Mouse (Mus musculus) A20 (cell line): ENCODE data around the gene Zfp629.
"Not testable (repeated sequence)": the region's sequence is repeated elsewhere in the genome, so short reads cannot be mapped to it uniquely, and the experiment has no call there.

Experiments used
- DNase-seq: peaks from one replicate; pipeline ENCODE4 v3.0.0-alpha.2; 2011; ENCODE audit warnings: low read depth, low spot score

Gene Zfp629

DNA sequence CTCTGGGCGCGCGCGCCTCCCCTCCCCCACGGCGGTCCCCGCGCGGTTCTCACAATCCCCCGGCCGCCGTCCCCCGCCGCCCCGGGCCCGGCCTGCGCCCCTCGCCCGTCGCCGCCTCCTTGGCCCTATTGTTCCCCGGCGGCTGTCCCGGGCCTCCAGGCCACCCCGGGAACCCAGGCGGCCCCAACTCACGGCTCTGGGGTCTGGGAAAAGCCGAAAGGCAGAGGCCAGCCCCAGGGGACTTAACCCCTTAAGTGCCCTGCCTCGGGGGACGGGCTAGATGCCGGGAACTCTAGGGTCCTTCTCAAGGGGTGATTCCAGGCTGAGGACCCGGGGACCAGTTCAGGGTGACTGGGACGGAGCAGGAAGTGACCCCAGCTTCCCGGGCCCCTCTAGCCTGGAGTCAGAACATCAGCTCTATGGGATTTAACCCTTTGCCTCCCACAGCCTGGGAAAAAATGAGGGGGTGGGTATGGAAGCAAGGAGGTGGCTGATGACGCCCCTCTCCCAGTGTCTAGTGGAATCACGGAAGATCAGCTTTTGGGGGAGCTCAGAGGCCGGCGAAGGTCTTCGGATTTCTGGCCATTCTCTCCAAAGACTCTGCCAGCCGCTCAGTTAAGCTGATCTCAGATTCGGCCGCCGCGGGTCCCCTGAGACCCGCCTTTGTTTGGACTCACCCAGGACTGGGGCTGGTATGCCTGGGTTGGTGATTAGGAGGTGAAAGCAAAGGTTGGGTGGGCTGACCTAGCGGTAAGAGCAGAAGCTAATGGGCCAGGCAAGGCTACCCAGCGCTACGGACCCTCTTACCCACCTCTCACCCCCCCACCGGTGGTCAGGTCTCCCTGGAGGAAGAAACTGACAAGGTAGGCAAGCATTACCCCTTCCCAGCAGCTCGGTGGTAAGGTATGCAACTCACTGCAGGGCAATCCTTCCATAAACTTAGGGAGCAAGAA lies at the start of gene Zfp629:
Zfp629 (minus strand) TSS at position 907 of the 953 bp plus-strand sequence.
- DNase-seq, result peak; percentile 73

DNA sequence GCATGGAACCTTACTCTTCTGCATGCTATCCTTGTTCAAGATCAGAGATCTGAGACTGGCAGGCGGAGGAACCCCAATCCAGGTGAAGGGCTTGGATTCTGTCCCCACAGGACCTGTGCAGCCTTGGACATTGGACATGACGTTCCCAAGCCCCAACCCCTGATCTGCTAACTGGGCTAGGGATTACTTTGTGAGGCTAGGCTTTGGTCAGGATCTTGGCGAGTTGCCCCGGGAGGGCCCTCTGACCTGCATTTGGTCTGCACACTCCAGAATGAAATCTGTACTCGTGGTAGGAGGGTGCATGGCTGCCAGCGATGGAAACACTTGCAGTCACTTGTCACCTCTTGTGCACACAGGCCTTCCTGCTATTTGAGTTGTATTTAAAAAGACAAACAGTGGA lies 47.3 kb upstream of the Zfp629 start:
- DNase-seq, result no peak

DNA sequence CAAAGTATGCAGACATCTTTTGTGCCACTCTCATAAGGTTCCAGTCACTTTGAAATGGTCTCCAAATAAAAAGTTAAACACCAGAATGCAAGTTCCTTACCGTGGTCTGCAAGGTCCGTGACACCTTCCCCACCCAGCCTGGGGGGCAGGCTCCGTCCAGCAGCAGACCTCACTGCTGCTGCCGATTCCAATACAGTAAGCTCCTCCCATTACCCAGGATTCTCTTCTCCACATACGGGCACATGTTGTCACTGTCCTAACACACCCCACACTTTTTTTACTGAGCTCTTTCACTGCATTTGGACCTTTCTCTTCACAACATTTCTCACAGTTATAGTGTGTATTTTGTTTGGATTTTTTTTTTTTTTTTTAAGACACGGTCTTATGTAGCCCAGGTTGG lies 46.2 kb upstream of the Zfp629 start:
- peak; percentile 74 for DNase-seq

DNA sequence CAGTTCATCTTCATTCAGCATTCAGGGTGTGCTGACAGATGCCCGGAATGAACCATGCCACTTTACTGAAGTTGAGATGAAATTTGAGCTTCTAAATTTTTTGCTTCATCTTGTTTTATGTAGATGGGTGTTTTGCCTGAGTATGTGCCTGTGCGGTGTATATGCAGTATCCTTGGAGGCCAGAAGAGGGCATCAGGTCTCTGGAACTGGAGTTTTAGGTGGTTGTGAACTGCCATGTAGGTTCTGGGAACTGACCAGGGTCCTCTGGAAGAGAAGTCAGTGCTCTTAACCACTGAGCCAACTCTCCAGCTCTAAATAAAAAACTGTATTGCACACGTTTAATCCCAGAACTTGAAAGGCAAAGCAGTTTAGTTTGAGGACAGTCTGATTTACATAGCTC lies 45.3 kb upstream of the Zfp629 start:
- peak; percentile 56 for DNase-seq

DNA sequence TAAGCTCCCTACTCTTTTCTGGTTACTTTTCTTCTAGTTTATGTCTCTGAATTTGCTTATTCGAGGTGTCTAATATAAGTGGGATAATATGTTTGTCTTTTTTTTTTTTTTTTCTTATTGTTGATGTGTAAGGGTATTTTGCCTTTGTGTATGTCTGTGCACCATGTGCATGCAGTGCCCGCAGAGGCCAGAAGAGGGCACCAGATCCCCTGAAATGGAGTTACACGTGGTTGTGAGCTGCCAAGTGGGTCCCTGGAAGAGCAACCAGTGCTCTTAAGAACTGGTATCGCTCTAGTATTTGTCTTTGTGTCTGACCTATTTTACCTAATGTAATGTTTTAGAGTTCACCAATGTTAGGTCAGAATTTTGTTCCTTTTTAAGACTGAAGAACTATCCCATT lies 41.3 kb upstream of the Zfp629 start:
- DNase-seq, result peak; percentile 82

DNA sequence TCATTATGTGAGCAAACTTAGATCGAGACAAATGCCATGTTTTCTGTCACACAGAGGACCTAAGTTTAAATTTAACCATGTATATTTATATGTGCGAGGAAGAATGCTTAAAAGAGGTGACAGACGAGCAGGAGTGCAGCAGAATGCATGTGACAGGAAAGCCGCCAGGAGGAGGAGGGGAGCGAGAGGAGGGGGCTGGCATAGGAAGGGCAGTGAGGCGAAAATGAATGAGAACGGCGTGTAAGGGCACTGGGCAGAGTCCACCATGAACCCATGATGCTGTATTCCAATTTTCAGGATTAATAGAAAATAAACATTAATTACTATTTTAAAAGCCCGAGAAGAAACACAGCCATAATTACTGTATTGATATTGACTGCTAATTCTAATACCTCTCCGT lies 38.7 kb upstream of the Zfp629 start:
- no peak for DNase-seq

DNA sequence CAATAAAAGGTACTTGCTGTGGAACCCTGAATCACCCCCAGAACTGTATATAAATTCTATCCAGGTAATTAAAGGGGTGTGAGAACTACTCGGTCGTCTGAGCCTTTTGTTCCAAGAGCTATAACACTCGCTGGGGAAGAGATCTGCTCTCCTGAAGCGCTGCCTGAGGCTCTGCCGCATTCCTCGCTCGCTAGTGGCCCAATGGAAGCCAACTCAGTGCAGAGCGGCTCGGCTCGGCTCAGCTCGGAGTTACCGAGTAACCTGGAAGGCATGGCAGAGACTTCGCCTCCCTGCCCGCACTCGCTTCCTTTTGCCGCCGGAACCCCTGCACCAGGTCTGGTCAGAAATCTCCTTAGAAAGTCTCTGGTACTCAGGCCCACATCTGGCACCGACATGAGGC lies 36.5 kb upstream of the Zfp629 start:
- DNase-seq, result no peak

DNA sequence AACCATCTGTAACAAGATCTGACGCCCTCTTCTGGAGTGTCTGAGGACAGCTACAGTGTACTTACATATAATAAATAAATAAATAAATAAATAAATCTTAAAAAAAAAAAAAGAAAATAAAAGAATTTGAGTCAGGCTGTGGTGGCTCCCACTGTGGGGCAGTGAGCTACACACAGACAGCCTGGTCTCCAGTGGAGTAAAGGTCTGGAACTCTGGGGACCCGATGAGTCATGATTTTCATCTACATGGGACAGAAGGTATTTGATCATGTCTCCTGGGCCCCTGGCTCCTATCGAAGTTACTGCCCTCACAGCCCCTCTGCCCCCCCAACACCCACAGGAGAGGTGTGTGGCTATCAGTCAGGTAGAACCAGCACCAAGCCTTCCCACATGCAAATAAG lies 36.0 kb upstream of the Zfp629 start:
- DNase-seq, result no peak

DNA sequence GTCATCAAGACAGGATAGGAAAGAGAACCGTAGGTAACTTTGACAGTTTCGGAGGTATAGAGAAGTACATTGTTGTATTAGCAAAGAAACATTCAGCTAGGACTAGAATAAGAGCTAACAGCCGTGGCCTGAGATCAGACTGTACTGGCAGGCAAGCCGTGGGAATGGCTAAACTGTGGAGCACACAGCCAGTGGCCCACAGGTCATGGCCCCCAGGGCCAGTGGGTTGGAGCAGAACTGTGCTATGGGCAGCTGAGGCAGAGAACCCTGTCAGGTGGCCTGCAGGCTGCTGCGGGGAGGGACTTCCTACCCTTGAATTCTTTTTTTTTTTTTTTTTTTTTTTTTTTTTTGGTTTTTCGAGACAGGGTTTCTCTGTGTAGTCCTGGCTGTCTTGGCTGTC lies 33.6 kb upstream of the Zfp629 start:
- no peak for DNase-seq

DNA sequence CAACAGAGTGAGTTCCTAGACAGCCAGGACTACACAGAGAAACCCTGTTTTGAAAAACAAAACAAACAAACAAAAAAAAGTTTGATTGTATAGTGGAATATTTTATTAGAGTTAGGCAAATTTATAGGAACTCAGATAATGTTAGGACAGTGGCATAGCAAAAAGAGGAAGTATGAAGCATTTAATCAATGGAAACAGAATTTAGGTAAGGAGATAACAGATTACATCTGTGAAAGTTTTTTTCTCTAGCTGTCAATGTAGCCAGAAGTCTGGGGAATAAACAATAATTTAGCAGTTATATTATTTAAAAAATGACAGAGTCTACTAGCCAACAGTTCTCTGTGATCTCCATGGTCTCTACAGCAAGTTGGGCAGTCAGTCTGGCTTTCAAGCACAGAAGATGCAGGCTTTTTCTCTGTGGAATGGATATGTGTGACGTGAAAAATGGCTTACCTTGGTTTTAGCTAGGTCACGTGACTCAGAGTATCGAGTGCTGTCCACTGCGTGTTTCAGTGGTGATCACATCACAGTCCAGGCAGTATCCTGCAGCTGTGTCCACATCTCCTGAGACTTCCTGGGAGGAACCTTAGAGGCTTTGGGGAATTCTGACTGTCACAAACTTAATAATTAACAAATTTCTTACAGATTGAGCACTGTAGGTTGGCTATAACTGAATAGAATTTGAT lies 33.1 kb upstream of the Zfp629 start:
- no peak for DNase-seq

DNA sequence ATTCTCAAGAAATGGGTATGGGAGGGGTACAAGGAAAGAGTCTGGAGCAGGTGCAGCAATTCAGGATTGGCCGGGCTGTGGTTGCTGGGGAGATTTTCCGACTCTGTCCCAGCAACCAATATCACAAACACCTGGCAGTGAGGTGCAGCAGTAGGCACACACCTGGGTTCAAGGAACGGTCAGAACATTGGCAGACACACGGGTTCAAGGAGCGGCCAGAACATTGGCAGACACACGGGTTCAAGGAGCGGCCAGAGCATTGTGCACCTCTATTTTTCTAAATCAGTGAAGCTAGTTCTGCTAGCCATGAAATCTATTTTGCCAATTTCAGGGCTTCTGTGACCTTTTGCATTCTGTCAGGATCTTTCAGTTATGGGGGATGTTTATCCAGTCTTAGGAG lies 32.0 kb upstream of the Zfp629 start:
- not testable (repeated sequence) for DNase-seq

DNA sequence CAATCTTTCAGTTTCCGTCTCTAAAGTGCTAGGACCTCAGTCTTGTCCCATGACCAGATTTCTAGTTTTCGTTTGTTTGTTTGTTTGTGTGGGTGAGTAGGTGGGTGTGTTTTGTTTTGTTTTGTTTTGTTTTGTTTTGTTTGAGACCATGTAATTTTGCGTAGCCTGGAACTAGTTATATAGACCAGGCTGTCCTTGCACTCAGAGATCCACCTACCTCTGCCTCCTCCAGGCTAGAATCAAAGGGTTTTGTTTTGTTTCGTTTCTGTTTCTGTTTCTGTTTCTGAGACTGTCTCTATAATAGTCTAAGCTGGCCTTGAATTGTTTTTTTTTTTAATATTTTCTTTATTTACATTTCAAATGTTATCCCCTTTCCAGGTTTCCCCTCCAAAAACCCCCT lies 30.8 kb upstream of the Zfp629 start:
- DNase-seq, result peak; percentile 37

DNA sequence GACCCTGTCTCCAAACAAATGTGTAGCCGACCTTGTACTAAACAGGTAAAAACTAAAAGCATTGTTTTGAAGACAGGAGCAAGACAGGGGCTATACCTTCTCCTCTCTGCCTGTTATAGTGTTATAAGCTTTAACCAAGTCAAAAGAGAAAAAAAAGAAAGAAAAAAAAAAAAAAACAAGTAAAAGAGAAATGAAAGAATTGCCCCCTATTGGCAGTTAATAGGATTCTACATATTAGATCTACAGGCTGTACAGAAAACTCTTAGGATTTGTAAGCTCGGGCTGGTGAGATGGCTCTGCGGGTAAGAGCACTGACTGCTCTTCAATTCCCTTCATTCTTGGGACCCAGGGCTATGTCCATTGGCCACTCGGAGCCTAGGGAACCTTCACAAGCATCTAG lies 26.7 kb upstream of the Zfp629 start:
- no peak for DNase-seq

DNA sequence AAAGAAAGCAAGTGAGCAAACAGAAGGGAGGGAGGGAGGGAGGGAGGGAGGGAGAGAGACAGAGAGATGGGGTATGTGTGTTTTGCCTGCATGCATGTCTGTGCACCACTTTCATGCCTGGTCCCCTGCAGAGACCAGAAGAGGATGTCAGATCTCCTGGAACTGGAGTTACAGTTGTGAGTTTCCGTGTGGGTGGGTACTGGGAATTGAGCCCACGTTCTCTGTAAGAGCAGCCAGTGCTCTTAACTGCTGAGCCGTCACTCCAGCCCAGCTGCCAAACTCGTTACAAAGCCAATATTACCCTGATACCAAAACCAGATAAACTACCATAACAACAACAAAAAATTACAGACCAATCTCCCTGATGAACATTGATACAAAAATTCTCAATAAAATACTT lies 25.7 kb upstream of the Zfp629 start:
- DNase-seq, result no peak

DNA sequence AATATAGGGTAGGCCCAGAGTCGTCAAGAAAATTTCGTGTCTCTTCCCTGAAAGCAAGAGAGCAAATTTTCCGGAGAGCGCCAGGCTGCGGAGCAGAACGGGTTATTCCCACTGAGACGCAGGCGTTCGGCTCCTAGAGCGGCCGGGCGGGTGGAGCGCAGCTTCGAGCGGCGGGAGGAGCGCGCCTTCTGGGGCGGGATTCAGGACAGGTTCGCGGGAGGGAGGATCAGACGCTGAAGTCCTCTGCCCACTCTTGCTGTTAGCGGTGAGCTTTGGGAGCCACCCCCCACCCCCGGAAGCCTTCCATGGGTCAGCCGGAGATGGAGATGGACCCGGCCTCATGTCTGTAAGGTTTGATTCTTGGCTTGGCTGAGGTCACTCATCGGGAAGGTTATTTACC lies 21.4 kb upstream of the Zfp629 start:
- no peak for DNase-seq

DNA sequence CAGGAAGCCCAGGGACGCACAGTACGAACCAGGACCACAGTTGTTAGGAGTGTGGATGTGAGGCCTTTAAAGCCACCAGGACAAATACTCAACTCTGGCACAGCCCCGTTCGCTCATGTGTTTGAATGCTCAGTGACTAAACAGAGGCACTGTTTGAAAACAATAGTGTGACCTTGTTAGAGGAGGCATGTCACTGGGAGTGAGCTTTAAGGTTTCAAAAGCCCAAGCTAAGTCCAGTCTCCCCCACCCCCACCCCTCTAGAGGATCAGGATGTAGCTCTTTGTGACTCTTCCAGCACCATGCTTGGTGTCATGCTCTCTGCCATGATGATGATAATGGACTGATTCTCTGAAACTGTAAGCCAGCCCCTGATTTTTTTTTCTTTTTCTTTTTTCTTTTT lies 15.8 kb upstream of the Zfp629 start:
- DNase-seq, result no peak

DNA sequence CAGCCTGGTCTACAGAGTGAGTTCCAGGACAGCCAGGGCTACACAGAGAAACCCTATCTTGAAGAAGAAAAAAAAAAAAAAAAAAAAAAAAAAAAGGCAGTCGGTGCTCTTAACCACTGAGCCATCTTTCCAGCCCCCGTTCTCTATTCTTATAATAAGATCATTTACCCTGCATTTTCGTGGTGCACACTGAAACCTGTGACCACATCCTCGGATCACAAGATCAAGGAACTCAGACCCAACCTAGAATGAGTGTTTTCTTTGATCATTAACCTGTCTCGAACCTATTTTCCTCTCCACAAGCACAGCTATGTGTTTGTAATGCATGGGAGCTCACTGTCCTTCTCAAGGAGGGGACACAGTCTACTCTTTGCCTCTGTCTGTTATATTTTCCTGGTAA lies 13.0 kb upstream of the Zfp629 start:
- DNase-seq, result no peak

DNA sequence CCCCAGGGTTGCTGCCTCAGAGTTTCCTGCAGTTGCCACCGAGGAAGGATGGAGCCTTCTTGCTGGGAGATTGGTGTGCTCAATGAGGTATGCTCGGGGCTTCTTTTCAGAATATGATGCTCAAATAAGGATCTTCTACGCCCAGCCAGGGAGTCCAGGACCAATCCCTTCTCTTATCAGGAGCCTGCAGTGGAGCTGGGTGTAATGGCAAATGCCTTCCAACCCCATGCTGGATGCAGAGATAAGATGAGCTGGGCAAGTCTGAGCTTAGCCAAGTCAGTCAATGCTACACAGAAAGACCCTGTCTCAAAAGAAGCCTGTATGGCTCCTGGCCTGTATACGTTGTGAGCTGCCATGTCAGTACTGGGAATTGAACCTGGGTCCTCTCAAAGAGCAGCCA lies 10.9 kb upstream of the Zfp629 start:
- no peak for DNase-seq

DNA sequence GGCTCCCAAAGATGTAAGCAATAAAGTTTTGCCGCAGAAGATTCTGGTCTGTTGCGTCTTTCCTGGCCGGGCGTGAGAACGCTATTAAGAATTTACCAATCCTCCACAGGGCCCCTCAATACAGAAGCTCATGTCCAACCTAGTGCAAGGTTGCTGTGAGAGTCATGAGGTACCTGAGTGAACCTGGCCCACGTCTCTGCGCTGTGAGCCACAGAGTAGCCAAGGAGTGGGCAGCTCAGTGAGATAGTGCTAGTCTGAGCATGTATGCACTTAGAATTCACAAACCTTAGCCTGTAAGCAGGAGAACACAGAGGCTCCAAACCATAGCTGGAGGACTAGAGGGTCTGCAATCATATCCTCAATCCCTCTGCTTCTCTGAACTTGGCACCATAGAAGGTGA lies 10.4 kb upstream of the Zfp629 start:
- no peak for DNase-seq

DNA sequence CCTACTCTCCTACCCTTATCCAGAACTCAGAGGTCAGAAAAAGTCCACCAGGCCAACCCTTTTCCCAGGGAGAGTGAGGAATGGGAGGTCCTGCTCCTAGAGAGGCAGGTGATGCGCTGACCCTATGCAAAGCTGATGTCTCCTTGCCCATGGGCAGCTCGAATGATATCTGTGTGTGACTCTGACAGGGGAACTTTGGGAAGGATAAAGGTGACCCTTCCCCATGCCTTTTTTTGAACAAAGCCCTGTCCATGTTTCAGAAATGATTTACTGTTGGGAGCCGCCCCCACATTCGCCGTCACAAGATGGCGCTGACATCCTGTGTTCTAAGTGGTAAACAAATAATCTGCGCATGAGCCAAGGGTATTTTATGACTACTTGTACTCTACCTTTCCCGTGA lies 2.8 kb upstream of the Zfp629 start:
- peak; percentile 71 for DNase-seq

DNA sequence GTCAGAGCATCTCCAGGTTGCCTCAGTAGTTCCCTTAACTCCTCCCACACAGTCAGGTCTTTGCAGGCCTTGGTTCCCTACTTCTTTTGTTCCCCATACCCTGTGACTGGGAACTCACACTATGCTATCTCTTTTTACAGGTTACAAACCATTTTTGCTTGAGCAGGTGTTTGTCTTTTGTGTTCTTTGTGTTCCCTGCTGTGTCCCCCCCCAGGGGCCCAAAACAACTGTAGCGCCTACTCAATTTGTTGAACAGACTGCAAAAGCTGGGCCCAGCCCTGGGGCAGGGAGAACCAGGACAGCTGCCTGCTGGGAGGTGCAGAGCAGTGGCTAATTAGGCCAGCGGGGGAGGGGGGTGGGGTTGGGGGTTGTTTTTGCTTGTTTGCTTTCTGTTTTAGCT lies 2.4 kb upstream of the Zfp629 start:
- DNase-seq, result peak; percentile 61

DNA sequence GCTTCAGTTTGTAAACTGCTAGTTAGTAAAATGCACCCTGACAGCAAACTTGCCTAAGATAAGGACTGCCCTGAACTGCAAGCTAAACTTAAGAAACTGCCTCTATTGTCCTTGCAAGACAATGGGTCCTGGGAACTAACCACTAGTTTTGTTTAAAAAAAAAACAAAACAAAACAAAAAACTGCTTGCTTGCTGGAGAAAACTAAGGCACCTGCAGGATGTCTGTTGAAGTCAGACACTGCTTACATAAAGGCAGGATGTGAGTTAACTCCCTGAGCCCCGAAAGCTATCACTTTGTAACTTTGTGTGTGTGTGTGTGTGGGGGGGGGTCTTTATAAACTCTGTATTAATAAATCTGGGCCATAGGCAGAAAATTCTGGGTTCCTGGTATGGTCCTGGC lies 1.3 kb upstream of the Zfp629 start:
- peak; percentile 36 for DNase-seq

DNA sequence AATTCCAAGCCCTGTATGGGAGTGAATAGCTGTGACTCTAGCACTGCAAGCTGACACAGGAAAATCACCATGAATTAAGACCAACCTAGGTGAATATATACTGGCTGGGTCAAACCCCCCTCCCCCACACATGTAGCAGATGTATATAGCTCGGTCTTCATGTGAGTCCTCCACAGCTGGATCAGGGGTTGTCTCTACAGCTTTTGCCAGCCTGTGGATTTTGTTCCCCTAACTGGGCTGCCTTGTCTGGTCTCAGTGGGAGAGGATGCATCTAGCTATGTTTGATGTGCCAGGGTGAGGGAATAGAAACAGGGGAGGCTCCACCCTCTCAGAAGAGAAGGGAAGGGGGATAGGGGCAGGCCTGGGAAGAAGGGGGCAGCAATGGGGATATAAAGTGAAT lies 739 bp upstream of the Zfp629 start:
- DNase-seq, result peak; percentile 27
